Mouse (Mus musculus): ENCODE results near the gene Trappc12.

- TF ChIP-seq GATA1 (IDR thresholded peaks at IDR 0.05; ENCODE audit: low read length), result no peak
- TF ChIP-seq TAL1 (IDR thresholded peaks at IDR 0.05; ENCODE audit: low read length), result no peak
Observed at GRCm38 (mm10) chr12:28649141-28650110, 100.8 kb downstream of the Trappc12 start, which contains the start of gene Rnaseh1.

Measured in erythroblast, embryonic 14.5 days (primary cell).